Mouse (Mus musculus) c-Kit-positive CD71-negative TER-119-negative erythroid progenitor cells, embryonic 14.5 days (primary cell): ENCODE results near the gene Agbl1.
"Not testable (repeated sequence)": the region's sequence is repeated elsewhere in the genome, so short reads cannot be mapped to it uniquely, and the experiment has no call there.

Experiments used
- DNase-seq: peaks from one replicate; pipeline ENCODE4 v3.0.0-alpha.2; 2013; ENCODE audit warnings: low read depth

Agbl1 gene

GRCm38 (mm10) chr7:76594566-76595079, 364.9 kb downstream of the Agbl1 start:
- DNase-seq, result no peak

DNA sequence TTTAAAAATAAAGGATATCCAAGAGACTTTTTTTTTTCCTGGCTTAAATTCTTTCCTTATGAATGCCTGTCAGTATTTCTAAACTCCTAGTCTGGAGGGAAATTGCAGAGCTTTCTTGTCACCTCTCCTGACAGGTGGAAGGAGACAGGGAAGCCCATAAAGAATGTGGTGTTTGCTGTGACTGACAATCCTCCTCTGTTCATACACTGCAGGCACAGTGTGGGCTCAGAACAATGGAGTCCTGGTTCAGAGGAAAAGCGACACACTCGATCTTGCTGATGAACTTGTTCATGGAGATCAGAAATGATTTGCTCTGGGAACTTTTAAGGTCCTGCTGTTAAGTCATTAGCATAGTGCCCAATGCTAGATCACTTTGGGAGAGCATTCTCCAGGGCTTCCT, 368.1 kb downstream of the Agbl1 start:
- DNase-seq, result no peak

- no peak for DNase-seq
Observed at GRCm38 (mm10) chr7:76600050-76600690, 370.5 kb downstream of the Agbl1 start.

GRCm38 (mm10) chr7:76629528-76629927, 399.8 kb downstream of the Agbl1 start:
- DNase-seq, result no peak

DNA sequence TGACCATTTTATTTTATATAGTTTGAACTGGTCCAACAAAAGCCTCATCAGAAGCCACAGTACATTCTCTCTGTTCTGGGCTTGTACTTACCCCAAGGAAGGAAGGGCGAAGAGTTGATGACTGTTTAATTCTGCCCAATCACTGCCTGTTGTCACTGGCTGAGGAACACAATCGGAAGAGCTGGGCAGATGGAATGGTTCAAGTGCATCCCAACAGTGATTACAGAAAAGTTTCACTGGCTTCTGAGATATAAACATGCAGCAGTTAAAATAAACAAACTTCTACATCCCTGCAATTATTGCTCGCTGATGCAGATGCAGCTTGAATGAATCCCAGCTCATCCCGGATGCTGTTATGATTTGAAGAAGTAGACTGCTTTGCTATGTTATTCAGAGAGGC, 421.3 kb downstream of the Agbl1 start:
- no peak for DNase-seq

DNA sequence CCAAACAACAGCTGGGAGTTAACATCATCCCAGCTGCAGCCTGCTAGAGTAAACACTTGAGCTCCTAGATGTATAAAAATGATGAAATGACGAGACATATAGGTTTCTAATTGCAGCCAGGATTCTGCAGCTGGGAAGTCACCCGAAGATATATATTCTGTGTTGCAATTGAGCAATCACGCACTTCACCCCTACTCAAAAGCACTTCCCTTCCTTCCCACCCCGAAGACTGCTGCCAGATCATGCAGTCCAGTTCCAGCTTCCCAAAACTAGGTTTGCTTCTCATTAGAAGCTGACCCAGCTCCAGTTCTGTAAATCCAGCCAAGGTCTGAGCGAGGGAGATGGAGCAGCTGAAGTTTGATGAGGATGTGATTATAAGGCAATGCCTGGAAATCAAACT, 431.4 kb downstream of the Agbl1 start:
- DNase-seq, result no peak

DNA sequence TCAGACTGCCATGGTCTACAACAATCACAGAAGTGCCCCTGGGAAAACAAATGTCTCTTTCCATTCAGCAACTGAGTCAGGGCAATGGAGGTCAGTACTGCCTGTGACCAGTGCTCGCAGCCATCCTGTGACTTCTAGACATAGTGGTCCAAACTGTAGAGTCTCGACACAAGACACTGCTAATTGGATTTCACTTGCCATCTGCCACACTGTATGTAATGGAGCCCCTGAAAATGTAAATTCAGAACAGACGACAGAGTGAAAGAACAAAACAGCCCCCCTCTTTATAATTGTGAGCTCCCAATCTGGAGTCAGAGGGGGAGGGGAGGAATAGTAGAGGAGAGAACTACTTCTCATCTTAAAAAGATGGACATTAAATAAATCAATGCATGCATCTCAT, 445.2 kb downstream of the Agbl1 start:
- DNase-seq, result no peak

- DNase-seq, result no peak
Observed at GRCm38 (mm10) chr7:76701224-76701623, 471.5 kb downstream of the Agbl1 start.

DNA sequence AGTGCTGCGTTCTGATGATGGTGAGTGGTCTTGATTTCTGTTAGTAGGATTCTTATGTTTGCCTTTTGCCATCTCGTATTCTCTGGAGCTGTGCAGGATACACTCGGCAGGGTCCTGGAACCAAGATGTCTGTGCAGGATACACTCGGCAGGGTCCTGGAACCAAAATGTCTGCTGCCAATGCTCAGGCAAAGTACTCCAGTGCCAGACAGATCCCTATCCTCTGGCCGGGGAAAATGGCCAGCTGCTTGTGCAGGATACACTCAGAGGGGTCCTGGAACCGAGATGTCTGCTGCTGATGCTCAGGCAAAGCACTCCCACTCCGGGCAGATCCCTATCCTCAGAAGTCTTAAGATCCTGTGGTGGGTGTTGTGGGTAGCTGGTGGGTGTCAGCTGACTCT, 502.5 kb downstream of the Agbl1 start:
- not testable (repeated sequence) for DNase-seq

- no peak for DNase-seq
Observed at GRCm38 (mm10) chr7:76777237-76777855, 547.7 kb downstream of the Agbl1 start.

- DNase-seq, result no peak
Observed at GRCm38 (mm10) chr7:76780446-76780845, 550.8 kb downstream of the Agbl1 start.

GRCm38 (mm10) chr7:76788561-76789306, 559.0 kb downstream of the Agbl1 start:
- no peak for DNase-seq

DNA sequence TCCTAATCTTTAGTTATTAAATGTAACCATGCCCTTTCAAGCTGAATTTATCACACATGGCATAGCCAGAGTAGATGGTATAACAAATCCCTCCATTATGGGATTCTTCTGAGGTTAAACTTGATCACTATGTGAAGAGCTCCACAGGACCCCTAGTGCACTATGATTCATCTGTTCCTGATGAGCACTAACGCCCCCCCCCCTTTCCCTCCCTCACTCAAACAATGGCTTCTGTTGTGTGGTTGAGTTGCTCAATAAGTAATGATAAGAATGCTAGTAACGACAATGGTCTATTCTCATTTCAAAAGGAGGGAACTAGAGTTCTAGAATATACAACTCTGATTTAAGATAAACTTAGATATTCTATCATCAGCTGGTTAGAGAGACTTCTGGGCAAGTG, 560.4 kb downstream of the Agbl1 start:
- no peak for DNase-seq

DNA sequence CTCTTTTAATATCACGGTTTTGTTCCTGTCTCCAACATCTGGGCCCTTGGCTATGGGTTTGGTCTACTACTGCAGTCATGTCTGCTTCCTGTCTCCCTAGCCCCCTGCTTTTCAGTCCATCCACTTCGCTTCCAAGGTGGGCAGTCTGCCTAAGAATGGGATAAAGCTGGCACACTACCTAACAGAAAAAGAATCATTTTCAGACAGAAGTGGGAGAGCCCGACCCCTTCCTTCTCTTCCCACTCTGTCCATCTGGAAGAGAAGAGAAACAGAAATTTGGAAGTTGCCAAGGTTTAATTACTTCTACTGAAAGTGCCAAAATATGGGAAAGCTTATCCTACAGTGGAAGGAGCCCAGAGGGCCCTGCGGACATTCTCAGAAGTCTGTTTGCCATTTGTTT, 561.6 kb downstream of the Agbl1 start:
- DNase-seq, result no peak

GRCm38 (mm10) chr7:76810003-76810402, 580.3 kb downstream of the Agbl1 start:
- no peak for DNase-seq

GRCm38 (mm10) chr7:76820571-76820970, 590.9 kb downstream of the Agbl1 start:
- DNase-seq, result no peak

DNA sequence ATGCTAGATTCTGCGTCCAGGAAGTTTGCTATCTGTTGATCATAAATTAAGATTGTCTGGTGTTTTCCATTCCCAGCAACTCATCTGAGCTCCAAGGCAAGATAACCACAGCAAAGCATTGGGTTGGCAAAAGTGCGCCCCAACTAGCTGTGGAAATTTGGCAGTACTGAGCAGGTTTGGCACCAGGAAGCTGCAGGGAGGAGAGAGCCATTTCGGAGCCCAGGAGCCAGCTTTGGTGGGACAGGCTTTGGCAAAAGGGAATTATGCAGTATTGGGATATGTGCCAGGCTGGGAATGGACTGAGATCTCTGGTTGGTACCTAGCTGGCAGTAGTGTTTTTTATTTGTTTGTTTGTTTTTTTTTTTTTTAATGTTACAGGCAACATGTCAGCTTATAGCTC, 612.5 kb downstream of the Agbl1 start:
- DNase-seq, result no peak

GRCm38 (mm10) chr7:76889416-76890209, 659.9 kb downstream of the Agbl1 start:
- no peak for DNase-seq

DNA sequence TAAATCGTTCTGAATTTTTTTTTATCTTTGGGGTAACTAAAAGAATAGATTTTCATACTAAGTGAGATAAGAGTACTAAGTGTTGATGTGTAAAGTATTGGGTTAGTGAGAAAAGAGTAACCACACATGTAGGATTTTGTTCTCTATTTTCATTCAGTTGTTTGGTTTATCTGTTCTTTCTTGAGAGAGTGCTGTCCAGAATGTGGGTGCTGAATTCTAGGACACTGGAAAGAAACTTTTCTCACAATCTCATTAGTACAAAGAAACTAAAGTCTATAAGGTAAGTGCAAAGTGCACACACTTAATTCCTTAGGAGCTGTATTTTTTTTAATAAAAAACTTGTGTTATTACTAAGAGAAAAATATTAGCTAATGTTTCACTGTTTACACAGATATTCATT, 674.4 kb downstream of the Agbl1 start:
- no peak for DNase-seq

- DNase-seq, result no peak
Observed at GRCm38 (mm10) chr7:76911672-76912071, 682.0 kb downstream of the Agbl1 start.

GRCm38 (mm10) chr7:76918871-76919270, 689.2 kb downstream of the Agbl1 start:
- DNase-seq, result no peak

GRCm38 (mm10) chr7:76921671-76922070, 692.0 kb downstream of the Agbl1 start:
- DNase-seq, result no peak
